Mouse (Mus musculus) intestine, embryonic 14.5 days (tissue): ENCODE measurements around the gene Cd6. TPM values are rescaled to one million over a fixed set of nuclear protein-coding genes. Genes with fewer than 3 reads are reported as not detected.
A peak's percentile ranks its signal among the peaks of the same experiment; 100 is the strongest.

Source experiments
- ATAC-seq: fragments of 200-750 bp; cut with Nextera tagmentation; replicated peaks from 2 replicates; pipeline ENCODE4 v1.8.0; 2017; ENCODE audit warnings: low read depth, moderate number of reproducible peaks, moderate TSS enrichment, moderate library complexity; ENCODE audit not compliant: low FRiP score, low TSS enrichment
- DNase-seq: peaks from one replicate; pipeline ENCODE4 v3.0.0-alpha.2; 2018; ENCODE audit warnings: low spot score
- H3K27ac ChIP-seq: fragments of 300-500 bp; sonication (generic); 2 replicates; pipeline ENCODE4 v1.5.1; 2014; ENCODE audit warnings: low read depth, mild to moderate bottlenecking, control low read depth
- H3K27me3 ChIP-seq: fragments of 300-500 bp; sonication (generic); replicated peaks from 2 replicates; pipeline ENCODE4 v1.6.1; 2014; ENCODE audit warnings: low read length, control low read depth; ENCODE audit not compliant: control insufficient read depth, insufficient read depth
- H3K36me3 ChIP-seq: fragments of 300-500 bp; sonication (generic); 2 replicates; pipeline ENCODE4 v1.6.1; 2014; ENCODE audit warnings: low read length, control low read depth; ENCODE audit not compliant: control insufficient read depth, insufficient read depth
- H3K4me1 ChIP-seq: fragments of 300-500 bp; sonication (generic); replicated peaks from 2 replicates; pipeline ENCODE4 v1.6.1; 2014; ENCODE audit warnings: low read length, control low read depth, mixed read lengths; ENCODE audit not compliant: control insufficient read depth, insufficient read depth
- H3K4me2 ChIP-seq: fragments of 300-500 bp; sonication (generic); 2 replicates; pipeline ENCODE4 v1.6.1; 2014; ENCODE audit warnings: low read length
- H3K4me3 ChIP-seq: fragments of 300-500 bp; sonication (generic); 2 replicates; pipeline ENCODE4 v1.5.1; 2014; ENCODE audit warnings: low read depth, low read length, control low read depth, mixed read lengths
- H3K9ac ChIP-seq: fragments of 300-500 bp; sonication (generic); 2 replicates; pipeline ENCODE4 v1.6.1; 2014; ENCODE audit warnings: mild to moderate bottlenecking, low read length
- H3K9me3 ChIP-seq: fragments of 300-500 bp; sonication (generic); 2 replicates; pipeline ENCODE4 v1.6.1; 2016; ENCODE audit warnings: low read length, control low read depth; ENCODE audit not compliant: control insufficient read depth
- WGBS: fragments of 180-500 bp; shearing (Covaris S2); extraction: QIAGEN DNeasy Blood & Tissue Kit; methylation state at CpG from one replicate; pipeline ENCODE4 v1.1.7; 2014; 5-methylcytosine and 5-hydroxymethylcytosine counted together
- polyA plus RNA-seq: library from polyadenylated mRNA; unstranded; fragments of >200 nt; fragmentation: Nextera tagmentation; extraction: Ambion mirVana; gene quantifications from 2 replicates; pipeline ENCODE4 v1.2.1, GENCODE M21; 2014

Gene Cd6
- polyA plus RNA-seq, 1 experiment from 2014 or later, result 0.11 TPM

DNA sequence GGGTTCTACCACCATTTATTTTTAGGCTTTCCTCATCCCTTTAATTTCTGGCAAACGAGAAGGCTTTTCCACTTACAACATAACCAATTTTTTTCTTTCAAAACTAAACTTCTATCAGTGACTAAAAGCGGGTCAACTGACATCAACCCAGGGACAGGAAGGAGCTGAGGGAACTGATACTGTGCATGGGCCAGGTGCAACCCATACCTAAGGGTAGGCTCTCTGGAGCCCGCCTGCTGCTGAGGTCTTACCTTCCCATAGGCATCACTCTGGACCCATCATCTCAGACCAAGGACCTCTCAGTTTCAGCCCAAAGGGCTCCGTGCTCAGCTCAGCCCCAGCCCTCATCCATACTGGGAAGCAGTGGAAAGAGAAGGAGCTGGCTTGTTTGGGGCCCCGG lies 1.5 kb downstream of the Cd6 start:
- H3K9me3 ChIP-seq, result no peaks in the 10 kb centered on the region
- no peak overlapping the region for H3K4me3 ChIP-seq
- 91% methylated on average over 5 of the region's 5 CpGs for WGBS
- H3K4me1 ChIP-seq, result no peaks in the 10 kb centered on the region
- ATAC-seq (no peak), DNase-seq (no peak)
- H3K27ac ChIP-seq, result no peak overlapping the region
- H3K9ac ChIP-seq, result no peak overlapping the region
- H3K27me3 ChIP-seq, result no peaks in the 10 kb centered on the region
- no peak overlapping the region for H3K4me2 ChIP-seq
- H3K36me3 ChIP-seq, result no peaks in the 10 kb centered on the region

DNA sequence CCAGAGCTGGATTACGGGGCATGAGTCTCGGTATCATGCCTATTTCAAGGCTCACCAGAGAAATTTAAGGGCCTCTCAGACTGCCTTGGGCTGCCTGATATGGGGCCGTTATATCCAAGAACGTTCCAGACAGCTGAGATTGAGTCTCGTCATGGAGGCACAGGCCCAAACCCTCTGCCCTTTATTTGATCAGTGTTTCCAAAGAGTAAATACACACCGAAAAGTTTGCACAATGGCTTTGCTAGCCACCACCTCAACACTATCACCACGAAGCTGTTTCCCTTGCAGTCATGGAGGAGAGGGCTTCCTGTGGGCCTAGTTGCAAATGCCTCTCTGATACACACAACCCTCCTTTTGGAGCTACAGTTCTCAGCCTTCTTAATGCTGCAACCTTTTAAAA lies 5.8 kb downstream of the Cd6 start:
- Histone ChIP-seq H3K9me3 (no peaks in the 10 kb centered on the region), H3K4me1 (no peaks in the 10 kb centered on the region), H3K4me2 (no peak overlapping the region), H3K36me3 (no peaks in the 10 kb centered on the region), H3K27ac (no peak overlapping the region), H3K27me3 (no peaks in the 10 kb centered on the region), H3K9ac (no peak overlapping the region), H3K4me3 (no peak overlapping the region)
- no peak for DNase-seq
- WGBS, result 85% methylated on average over 7 of the region's 7 CpGs
- ATAC-seq, result no peak

DNA sequence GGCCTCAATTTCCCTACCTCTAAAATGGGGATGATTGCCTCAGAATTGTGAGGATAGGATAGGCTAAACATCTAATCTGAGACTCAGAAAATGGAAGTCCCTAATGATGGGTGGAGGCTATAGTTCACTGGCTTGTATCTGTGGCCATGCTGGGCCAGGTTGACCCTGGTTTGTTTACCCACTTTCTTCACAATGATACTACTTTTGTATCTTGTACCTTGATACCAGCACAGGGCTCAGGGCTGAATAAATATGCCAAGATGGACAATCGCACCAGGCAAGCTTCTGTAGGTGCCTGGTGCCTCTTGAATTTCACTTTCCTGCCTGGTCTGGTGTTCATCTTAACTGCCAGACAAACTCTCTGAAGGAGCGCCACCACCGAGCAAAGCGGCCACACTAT lies 7.3 kb downstream of the Cd6 start:
- no peak overlapping the region for H3K4me3 ChIP-seq
- WGBS, result 87% methylated on average over 4 of the region's 4 CpGs
- no peak overlapping the region for H3K4me2 ChIP-seq
- no peaks in the 10 kb centered on the region for H3K9me3 ChIP-seq
- H3K27ac ChIP-seq, result no peak overlapping the region
- H3K36me3 ChIP-seq, result no peaks in the 10 kb centered on the region
- no peaks in the 10 kb centered on the region for H3K4me1 ChIP-seq
- ATAC-seq (no peak), DNase-seq (no peak)
- H3K9ac ChIP-seq, result no peak overlapping the region
- no peaks in the 10 kb centered on the region for H3K27me3 ChIP-seq

DNA sequence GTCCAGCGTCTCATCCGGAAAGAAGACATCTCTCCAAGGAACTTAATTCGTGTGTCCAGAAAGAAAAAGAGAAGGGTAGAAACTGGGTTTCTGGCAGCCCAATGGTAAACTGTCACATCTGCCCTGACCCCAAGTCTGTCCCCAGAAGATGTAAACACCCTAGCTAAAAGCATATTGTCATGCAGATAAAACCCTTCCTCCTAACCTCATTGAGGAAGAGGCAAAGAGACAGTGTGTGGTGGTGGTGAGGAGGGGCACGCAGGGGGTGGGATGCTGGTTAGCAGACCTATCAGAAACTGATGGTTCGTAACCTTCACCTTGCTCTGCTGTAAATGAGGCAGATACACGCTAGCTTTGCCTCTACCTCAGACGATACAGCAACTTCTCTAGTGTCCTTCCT lies 8.5 kb downstream of the Cd6 start:
- no peak overlapping the region for H3K27ac ChIP-seq
- H3K4me1 ChIP-seq, result no peaks in the 10 kb centered on the region
- WGBS, result 64% methylated on average over 7 of the region's 7 CpGs
- H3K9me3 ChIP-seq, result no peaks in the 10 kb centered on the region
- H3K27me3 ChIP-seq, result no peaks in the 10 kb centered on the region
- H3K36me3 ChIP-seq, result no peaks in the 10 kb centered on the region
- H3K4me3 ChIP-seq, result no peak overlapping the region
- ATAC-seq, result no peak
- DNase-seq, result no peak
- no peak overlapping the region for H3K9ac ChIP-seq
- no peak overlapping the region for H3K4me2 ChIP-seq

DNA sequence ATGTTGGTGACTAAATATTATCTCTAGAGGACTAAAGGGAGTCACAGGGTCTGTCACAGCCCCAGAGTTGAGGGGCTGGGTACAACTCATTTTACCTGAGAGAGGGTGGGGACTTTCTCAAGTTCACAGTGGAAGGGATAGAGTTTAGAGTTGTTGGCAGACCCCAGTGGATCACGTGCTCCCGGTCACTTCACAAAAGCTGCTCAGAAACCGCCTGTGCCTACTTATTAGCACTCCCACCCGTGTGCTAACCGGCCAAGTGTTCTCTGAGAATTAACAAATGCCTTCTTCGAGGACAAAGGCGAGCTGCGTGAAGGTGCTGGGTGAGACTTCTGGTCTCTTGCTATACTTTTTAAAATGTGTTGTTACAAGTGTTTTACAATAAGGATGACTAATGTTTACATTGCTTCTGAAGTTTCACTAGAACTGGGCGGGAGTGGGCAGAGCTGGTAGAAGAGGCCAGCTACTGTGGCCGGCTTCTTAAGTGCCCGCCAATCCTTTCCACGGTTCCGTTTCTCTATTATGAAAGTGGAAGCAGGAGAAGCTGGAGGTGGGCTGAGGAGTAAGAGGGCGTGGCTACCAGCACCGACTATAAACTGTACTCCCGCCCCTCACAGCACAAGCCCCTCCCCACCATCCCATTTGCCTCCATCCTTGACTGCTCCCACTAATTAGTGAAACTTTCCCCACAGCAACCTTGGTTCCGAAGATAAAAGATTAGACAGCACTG lies 11.5 kb downstream of the Cd6 start:
- no peaks in the 10 kb centered on the region for H3K4me1 ChIP-seq
- no peak overlapping the region for H3K27ac ChIP-seq
- H3K9ac ChIP-seq, result no peak overlapping the region
- no peaks in the 10 kb centered on the region for H3K36me3 ChIP-seq
- peak; percentile 50 for ATAC-seq
- H3K27me3 ChIP-seq, result no peaks in the 10 kb centered on the region
- peak; percentile 54 for DNase-seq
- H3K9me3 ChIP-seq, result no peaks in the 10 kb centered on the region
- H3K4me3 ChIP-seq, result no peak overlapping the region
- 33% methylated on average over 17 of the region's 17 CpGs for WGBS
- peak overlapping the region; percentile 28 for H3K4me2 ChIP-seq

DNA sequence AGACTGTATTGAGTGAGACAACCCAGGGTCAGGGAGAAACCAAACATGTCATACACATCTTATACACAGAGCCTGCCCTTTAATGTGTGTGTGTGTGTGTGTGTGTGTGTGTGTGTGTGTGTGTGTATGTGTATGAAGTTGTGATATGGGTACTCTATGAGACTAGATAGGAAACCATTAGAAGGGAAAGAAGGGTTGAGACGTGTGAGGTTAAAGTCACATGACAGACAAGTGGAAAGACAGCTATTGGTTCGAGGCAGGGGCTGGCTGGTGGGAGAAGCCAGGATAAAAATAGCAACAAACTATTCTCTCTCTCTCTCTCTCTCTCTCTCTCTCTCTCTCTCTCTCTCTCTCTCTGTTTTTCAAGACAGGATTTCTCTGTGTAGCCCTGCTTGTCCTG lies 13.4 kb downstream of the Cd6 start:
- ATAC-seq, result no peak
- Histone ChIP-seq H3K9me3 (no peaks in the 10 kb centered on the region), H3K4me1 (no peaks in the 10 kb centered on the region), H3K4me2 (no peak overlapping the region), H3K9ac (no peak overlapping the region), H3K36me3 (no peaks in the 10 kb centered on the region), H3K27me3 (no peaks in the 10 kb centered on the region), H3K4me3 (no peak overlapping the region), H3K27ac (no peak overlapping the region)
- 68% methylated on average over 2 of the region's 2 CpGs for WGBS
- no peak for DNase-seq

DNA sequence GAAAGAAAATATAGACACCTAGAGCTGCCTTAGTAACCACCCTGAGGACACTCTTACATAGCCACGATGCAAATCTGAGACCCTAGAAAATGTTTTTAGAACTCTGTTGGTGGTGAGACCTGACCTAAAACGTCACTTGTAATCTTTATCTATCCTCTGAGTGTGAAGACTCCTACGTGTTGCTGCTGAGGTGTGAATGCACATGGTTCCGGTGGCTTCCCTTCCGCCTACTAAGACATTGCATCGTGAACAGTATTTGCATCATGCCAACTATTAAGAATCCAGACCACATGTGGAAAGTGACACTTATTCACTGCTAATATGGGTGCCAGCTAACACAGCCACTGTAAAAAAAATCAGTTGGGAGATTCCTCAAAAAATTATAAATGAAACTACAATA lies 14.0 kb downstream of the Cd6 start:
- no peak overlapping the region for H3K9ac ChIP-seq
- no peaks in the 10 kb centered on the region for H3K9me3 ChIP-seq
- DNase-seq (no peak), ATAC-seq (no peak)
- WGBS, result 86% methylated on average over 6 of the region's 6 CpGs
- H3K4me2 ChIP-seq, result no peak overlapping the region
- no peak overlapping the region for H3K4me3 ChIP-seq
- no peaks in the 10 kb centered on the region for H3K36me3 ChIP-seq
- H3K4me1 ChIP-seq, result no peaks in the 10 kb centered on the region
- no peak overlapping the region for H3K27ac ChIP-seq
- H3K27me3 ChIP-seq, result no peaks in the 10 kb centered on the region

DNA sequence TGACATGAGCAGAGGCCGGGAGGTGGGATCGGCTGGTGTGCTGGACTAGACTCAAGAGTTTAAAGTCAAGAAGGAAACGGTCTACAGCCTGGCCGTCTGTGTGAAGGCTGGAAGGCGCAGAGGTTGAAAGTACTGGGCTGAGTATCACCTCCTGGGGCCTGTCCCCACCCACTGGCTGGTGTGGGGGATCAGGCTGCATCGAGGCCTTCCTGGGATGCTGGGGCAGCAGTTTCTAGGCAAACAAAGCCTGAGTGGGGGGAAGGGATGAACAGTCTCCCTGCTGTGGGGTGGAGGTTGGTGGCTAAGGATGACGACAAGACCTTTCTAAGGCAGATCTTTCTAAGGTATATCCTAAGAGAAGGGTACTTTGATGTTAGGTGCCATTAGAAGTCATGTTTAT lies 16.0 kb downstream of the Cd6 start:
- Histone ChIP-seq H3K4me3 (no peak overlapping the region), H3K9ac (no peak overlapping the region), H3K4me1 (no peaks in the 10 kb centered on the region), H3K27me3 (no peaks in the 10 kb centered on the region), H3K27ac (no peak overlapping the region), H3K4me2 (no peak overlapping the region), H3K36me3 (no peaks in the 10 kb centered on the region), H3K9me3 (no peaks in the 10 kb centered on the region)
- 70% methylated on average over 7 of the region's 7 CpGs for WGBS
- no peak for DNase-seq
- ATAC-seq, result no peak

DNA sequence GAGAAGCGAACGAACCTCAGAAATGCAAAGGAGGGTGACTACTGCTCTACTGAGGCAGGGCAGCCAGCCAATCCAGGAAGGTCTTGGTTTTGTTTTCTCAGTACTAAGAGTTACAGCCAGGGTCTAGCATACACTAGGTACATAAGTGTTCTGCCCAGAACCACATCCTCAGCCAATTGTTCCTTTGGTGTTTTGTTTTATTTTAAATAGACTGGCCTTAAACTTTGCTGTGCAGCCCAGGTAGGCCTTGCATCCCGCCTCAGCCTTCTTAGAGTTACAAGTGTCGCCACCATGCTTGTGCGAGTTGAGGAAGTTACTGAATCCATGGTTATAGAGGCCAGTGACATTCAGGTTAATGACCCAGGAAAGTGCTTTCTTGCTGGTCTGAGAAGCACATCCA lies 16.8 kb downstream of the Cd6 start:
- ATAC-seq (no peak), DNase-seq (no peak)
- H3K27me3 ChIP-seq, result no peaks in the 10 kb centered on the region
- no peak overlapping the region for H3K4me3 ChIP-seq
- H3K9me3 ChIP-seq, result no peaks in the 10 kb centered on the region
- no peak overlapping the region for H3K27ac ChIP-seq
- no peak overlapping the region for H3K4me2 ChIP-seq
- no peak overlapping the region for H3K9ac ChIP-seq
- no peaks in the 10 kb centered on the region for H3K36me3 ChIP-seq
- WGBS, result 94% methylated on average over 5 of the region's 5 CpGs
- H3K4me1 ChIP-seq, result no peaks in the 10 kb centered on the region
